Mouse (Mus musculus): ENCODE measurements around the gene 9630041A04Rik. TPM values are rescaled to one million over a fixed set of nuclear protein-coding genes. Genes with fewer than 3 reads are reported as not detected.

9630041A04Rik gene
- not detected in 2 replicates for polyA plus RNA-seq (2012; rRNA removed)

GRCm38 (mm10) chr9:101861596-101862471, at the start of gene 9630041A04Rik:
TSS of gene 9630041A04Rik (plus strand) at chr9:101861841.

All from liver, embryonic 14 days (tissue).